Comparison of ENCODE assay signal across 34 mouse cellular contexts in the genomic region with DNA sequence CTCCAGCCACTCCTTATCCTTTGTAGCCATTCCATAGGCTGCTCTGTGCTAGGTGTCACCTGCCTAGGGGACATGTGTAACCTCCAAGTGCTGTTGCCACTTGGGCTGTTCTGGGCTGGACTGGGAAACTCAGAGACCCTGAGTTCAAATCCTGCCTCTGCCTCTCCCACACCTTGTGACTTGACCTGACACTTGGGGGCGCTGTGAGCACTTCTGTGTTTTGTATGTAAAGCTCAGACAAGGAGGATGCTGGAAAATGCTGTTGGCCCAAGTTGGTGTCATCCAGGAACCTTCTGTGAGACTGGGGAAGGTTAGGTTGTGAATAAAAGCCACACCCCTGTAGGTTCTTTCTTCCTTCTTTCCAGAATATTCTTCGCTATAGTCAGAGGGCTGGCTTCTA. TPM values are rescaled to one million over a fixed set of nuclear protein-coding genes. Genes with fewer than 3 reads are reported as not detected.
DNase-seq lines count a peak whose midpoint lies in the region; ATAC-seq and TF ChIP-seq lines count a peak whose summit lies in the region.
"Had no signal": no experiment of that assay in that cellular context is flagged by ENCODE, and none has a peak within 500 bp of the region (broad histone marks: within the 10 kb centered on the region; RNA-seq: fewer than 3 reads in every experiment).

No protein-coding gene starts in this region.

- no peak overlapping the region for H3K4me2 ChIP-seq in hindbrain, postnatal 0 days (ENCODE audit: low read depth, low read length)
- no peak overlapping the region for H3K4me2 ChIP-seq in hindbrain, embryonic 11.5 days (replicated peaks; ENCODE audit: low read depth, low read length)
- no peak overlapping the region for H3K4me2 ChIP-seq in liver, embryonic 14.5 days (ENCODE audit: low read depth)
- no peak overlapping the region for H3K4me2 ChIP-seq in liver, embryonic 12.5 days
- H3K4me2 ChIP-seq: embryonic facial prominence, embryonic 13.5 days; forebrain, embryonic 12.5 days; hindbrain, embryonic 14.5 days; limb, embryonic 13.5 days; midbrain, embryonic 11.5 days; neural tube, embryonic 13.5 days; stomach, embryonic 15.5 days had no signal

- ATAC-seq in hindbrain, postnatal 0 days = no peak
- no peak for ATAC-seq in hindbrain, embryonic 11.5 days (ENCODE audit: low FRiP score)
- no peak for ATAC-seq in liver, embryonic 14.5 days (ENCODE audit: insufficient read depth)
- ATAC-seq in liver, embryonic 12.5 days = no peak

- no peak for TF ChIP-seq EP300 in liver, embryonic 14.5 days (IDR thresholded peaks at IDR 0.05; ENCODE audit: low read depth)
- no peak for TF ChIP-seq EP300 in ES-Bruce4 (IDR thresholded peaks at IDR 0.05; ENCODE audit: insufficient read depth, low read depth, low read length)

- no peak overlapping the region for H3K27ac ChIP-seq in hindbrain, postnatal 0 days
- no peak overlapping the region for H3K27ac ChIP-seq in hindbrain, embryonic 11.5 days (ENCODE audit: low read depth, low read length)
- H3K27ac ChIP-seq in liver, embryonic 14.5 days = no peak overlapping the region
- no peak overlapping the region for H3K27ac ChIP-seq in liver, embryonic 12.5 days
- no peak overlapping the region for H3K27ac ChIP-seq in ES-Bruce4 (ENCODE audit: insufficient read depth, low read length)
- H3K27ac ChIP-seq in cortical plate, adult 2 months (ENCODE audit: insufficient read depth, low read length) = no peak overlapping the region
- H3K27ac ChIP-seq: embryonic facial prominence, embryonic 13.5 days; forebrain, embryonic 12.5 days; gastrocnemius, adult 2 months; hindbrain, embryonic 14.5 days; limb, embryonic 13.5 days; neural tube, embryonic 13.5 days; stomach, embryonic 15.5 days had no signal

- no peaks in the 10 kb centered on the region for H3K27me3 ChIP-seq in hindbrain, postnatal 0 days (ENCODE audit: insufficient read depth, low read length)
- H3K27me3 ChIP-seq in hindbrain, embryonic 11.5 days (ENCODE audit: control insufficient read depth, insufficient read depth, low read length) = peaks cover 2% of the 10 kb centered on the region; the same call in 1 of the 2 replicates
- no peaks in the 10 kb centered on the region for H3K27me3 ChIP-seq in liver, embryonic 14.5 days (ENCODE audit: control insufficient read depth, insufficient read depth, low read length)
- H3K27me3 ChIP-seq in liver, embryonic 12.5 days (replicated peaks) = peaks cover 60% of the 10 kb centered on the region
- H3K27me3 ChIP-seq in ES-Bruce4 (ENCODE audit: control insufficient read depth, insufficient read depth, low read length, poor library complexity, severe bottlenecking) = no peaks in the 10 kb centered on the region
- H3K27me3 ChIP-seq: CH12.LX; stomach, embryonic 15.5 days had no signal

- no peak for DNase-seq in hindbrain, postnatal 0 days (ENCODE audit: low spot score)
- DNase-seq in hindbrain, embryonic 11.5 days (ENCODE audit: low spot score) = no peak
- DNase-seq in liver, embryonic 14.5 days (ENCODE audit: low read depth in 3 of 3, low spot score in 3 of 3) = no peak
- no peak for DNase-seq in neural tube, embryonic 10.5 days (ENCODE audit: extremely low spot score, low spot score)
- no peak for DNase-seq in layer of hippocampus, postnatal 14 days (ENCODE audit: low spot score in 2 of 2)
- DNase-seq: adrenal gland, postnatal 14 days; cerebellum, adult 2 months; embryo, embryonic 11 days; gastrocnemius, adult 2 months; heart, postnatal 36 days; kidney, adult 11 months; layer of hippocampus, postnatal 36 days; lung, adult 18-20 months; lung, postnatal 10 days; retina, postnatal 1 day; right cerebral cortex, postnatal 4 days; thymus, postnatal 14 days had no signal

- WGBS in hindbrain, postnatal 0 days = 61% methylated on average over 2 of the region's 2 CpGs
- WGBS in hindbrain, embryonic 11.5 days = 58% methylated on average over 2 of the region's 2 CpGs
- 38% methylated on average over 2 of the region's 2 CpGs for WGBS in liver, embryonic 14.5 days (ENCODE audit: insufficient replicate concordance)
- 41% methylated on average over 2 of the region's 2 CpGs for WGBS in liver, embryonic 12.5 days (ENCODE audit: insufficient replicate concordance)

- H3K36me3 ChIP-seq in hindbrain, postnatal 0 days (ENCODE audit: insufficient read depth, low read length) = no peaks in the 10 kb centered on the region
- no peaks in the 10 kb centered on the region for H3K36me3 ChIP-seq in hindbrain, embryonic 11.5 days (ENCODE audit: control insufficient read depth, insufficient read depth, low read length)
- H3K36me3 ChIP-seq in liver, embryonic 14.5 days (replicated peaks; ENCODE audit: control insufficient read depth, insufficient read depth, low read depth) = no peaks in the 10 kb centered on the region
- no peaks in the 10 kb centered on the region for H3K36me3 ChIP-seq in liver, embryonic 12.5 days
- no peaks in the 10 kb centered on the region for H3K36me3 ChIP-seq in ES-Bruce4 (ENCODE audit: control insufficient read depth, insufficient read depth, low read length, poor library complexity, severe bottlenecking)
- H3K36me3 ChIP-seq: embryonic facial prominence, embryonic 13.5 days; forebrain, embryonic 12.5 days; limb, embryonic 13.5 days; neural tube, embryonic 13.5 days; stomach, embryonic 15.5 days had no signal

- H3K9me3 ChIP-seq in hindbrain, postnatal 0 days (ENCODE audit: low read length) = no peaks in the 10 kb centered on the region
- H3K9me3 ChIP-seq in hindbrain, embryonic 11.5 days (ENCODE audit: control insufficient read depth, low read length) = no peaks in the 10 kb centered on the region
- H3K9me3 ChIP-seq in liver, embryonic 14.5 days (ENCODE audit: control insufficient read depth, low read length) = no peaks in the 10 kb centered on the region
- no peaks in the 10 kb centered on the region for H3K9me3 ChIP-seq in liver, embryonic 12.5 days (replicated peaks)
- H3K9me3 ChIP-seq in ES-Bruce4 (replicated peaks; ENCODE audit: control insufficient read depth, insufficient read depth, low read length, poor library complexity, severe bottlenecking) = no peaks in the 10 kb centered on the region
- H3K9me3 ChIP-seq: embryonic facial prominence, embryonic 13.5 days; forebrain, embryonic 12.5 days; limb, embryonic 13.5 days; neural tube, embryonic 13.5 days; stomach, embryonic 15.5 days had no signal

- no peak for TF ChIP-seq POLR2A in ES-Bruce4 (IDR thresholded peaks at IDR 0.05; ENCODE audit: insufficient read depth, low read length)
- no peak for TF ChIP-seq POLR2A in cortical plate, adult 2 months (IDR thresholded peaks at IDR 0.05; ENCODE audit: extremely low read depth, insufficient read depth, low read length)

- H3K4me1 ChIP-seq in hindbrain, postnatal 0 days (ENCODE audit: insufficient read depth, low read length) = no peaks in the 10 kb centered on the region
- no peaks in the 10 kb centered on the region for H3K4me1 ChIP-seq in hindbrain, embryonic 11.5 days (replicated peaks; ENCODE audit: control insufficient read depth, insufficient read depth, low read length)
- no peaks in the 10 kb centered on the region for H3K4me1 ChIP-seq in liver, embryonic 14.5 days (replicated peaks; ENCODE audit: control insufficient read depth in 2 of 2, insufficient read depth in 2 of 2, low read length in 1 of 2)
- no peaks in the 10 kb centered on the region for H3K4me1 ChIP-seq in liver, embryonic 12.5 days
- H3K4me1 ChIP-seq in ES-Bruce4 (ENCODE audit: control insufficient read depth, insufficient read depth, low read length) = no peaks in the 10 kb centered on the region
- peaks cover 6% of the 10 kb centered on the region for H3K4me1 ChIP-seq in cortical plate, adult 2 months (ENCODE audit: control insufficient read depth, insufficient read depth, low read length)
- H3K4me1 ChIP-seq: embryonic facial prominence, embryonic 13.5 days; forebrain, embryonic 12.5 days; limb, embryonic 13.5 days; stomach, embryonic 15.5 days had no signal

- no peak overlapping the region for H3K9ac ChIP-seq in hindbrain, postnatal 0 days (replicated peaks; ENCODE audit: low read length)
- H3K9ac ChIP-seq in hindbrain, embryonic 11.5 days (ENCODE audit: low read depth, low read length) = no peak overlapping the region
- no peak overlapping the region for H3K9ac ChIP-seq in liver, embryonic 14.5 days (replicated peaks)
- no peak overlapping the region for H3K9ac ChIP-seq in liver, embryonic 12.5 days
- no peak overlapping the region for H3K9ac ChIP-seq in ES-Bruce4 (ENCODE audit: low read depth, poor library complexity, severe bottlenecking)
- H3K9ac ChIP-seq: embryonic facial prominence, embryonic 13.5 days; forebrain, embryonic 12.5 days; hindbrain, embryonic 14.5 days; limb, embryonic 13.5 days; neural tube, embryonic 13.5 days; stomach, embryonic 15.5 days had no signal

- 0 out of 2 replicates have a peak, but pooled peaks have one; percentile 15 for TF ChIP-seq CTCF in hindbrain, postnatal 0 days (IDR thresholded peaks at IDR 0.05; ENCODE audit: low read depth)
- 0 out of 2 replicates have a peak, but pooled peaks have one; percentile 14 for TF ChIP-seq CTCF in liver, embryonic 14.5 days (IDR thresholded peaks at IDR 0.05; ENCODE audit: low read depth)
- TF ChIP-seq CTCF in ES-Bruce4 (IDR thresholded peaks at IDR 0.05; ENCODE audit: low read depth, low read length) = peak; percentile 37
- TF ChIP-seq CTCF in cortical plate, adult 2 months (IDR thresholded peaks at IDR 0.05; ENCODE audit: extremely low read depth, insufficient read depth, low read length) = 0 out of 2 replicates have a peak, but pooled peaks have one; percentile 2

- no peak overlapping the region for H3K4me3 ChIP-seq in hindbrain, postnatal 0 days (ENCODE audit: low read length)
- H3K4me3 ChIP-seq in hindbrain, embryonic 11.5 days (ENCODE audit: low read depth, low read length) = no peak overlapping the region
- no peak overlapping the region for H3K4me3 ChIP-seq in liver, embryonic 14.5 days (ENCODE audit: insufficient read depth in 1 of 2, low read depth in 2 of 2, low read length in 2 of 2)
- no peak overlapping the region for H3K4me3 ChIP-seq in liver, embryonic 12.5 days
- no peak overlapping the region for H3K4me3 ChIP-seq in ES-Bruce4 (ENCODE audit: low read depth, low read length)
- no peak overlapping the region for H3K4me3 ChIP-seq in cortical plate, adult 2 months (ENCODE audit: insufficient read depth, low read length)
- H3K4me3 ChIP-seq: embryonic facial prominence, embryonic 13.5 days; erythroblast, embryonic 14.5 days; forebrain, embryonic 12.5 days; gastrocnemius, adult 2 months; limb, embryonic 13.5 days; neural tube, embryonic 13.5 days; stomach, embryonic 15.5 days had no signal

RNA-seq across cellular contexts. Expression of gene Rasal1, which starts 16.3 kb away (rescaled TPM):
- total RNA-seq in hindbrain, postnatal 0 days (2014; rRNA removed) = 3.9 and 8.2 TPM in 2 replicates
- 3.2 and 4.7 TPM in 2 replicates for polyA plus RNA-seq in hindbrain, postnatal 0 days (2015; fragmentation: Nextera tagmentation; extraction: Ambion mirVana)
- polyA plus RNA-seq in hindbrain, embryonic 11.5 days (2014; fragmentation: Nextera tagmentation; extraction: Ambion mirVana) = not detected in 2 replicates
- 0.10 and 0.18 TPM in 2 replicates for polyA plus RNA-seq in liver, embryonic 14.5 days (2012; rRNA removed)
- 0.17 TPM in 1 of 2 replicates, not detected in the other for polyA plus RNA-seq in liver, embryonic 14.5 days (2014; fragmentation: Nextera tagmentation; extraction: Ambion mirVana)
- polyA plus RNA-seq in liver, embryonic 12.5 days (2016; fragmentation: Nextera tagmentation; extraction: Ambion mirVana) = 0.19 and 0.20 TPM in 2 replicates
- polyA plus RNA-seq in ES-Bruce4 (2011; ENCODE audit: insufficient read depth, insufficient read length, low read depth, missing spikeins) = 2.0 and 3.5 TPM in 2 replicates
- 88.7 and 99.4 TPM in 2 replicates for polyA plus RNA-seq in cortical plate, adult 2 months (2012; rRNA removed)
- 10 to 100 TPM; 82.3 to 92.4 TPM for total RNA-seq in layer of hippocampus, postnatal 14 days (2021)
- total RNA-seq: gastrocnemius, adult 2 months; gastrocnemius, postnatal 4 days; heart, postnatal 36 days had no signal
- polyA plus RNA-seq: heart, embryonic 14.5 days; midbrain, embryonic 11.5 days had no signal

RNA-seq across cellular contexts. Expression of gene Cfap73, which starts 30.9 kb away (rescaled TPM):
- 0.21 and 0.79 TPM in 2 replicates for total RNA-seq in hindbrain, postnatal 0 days (2014; rRNA removed)
- polyA plus RNA-seq in hindbrain, postnatal 0 days (2015; fragmentation: Nextera tagmentation; extraction: Ambion mirVana) = 0.26 and 0.86 TPM in 2 replicates
- polyA plus RNA-seq in hindbrain, embryonic 11.5 days (2014; fragmentation: Nextera tagmentation; extraction: Ambion mirVana) = 0.54 and 0.82 TPM in 2 replicates
- polyA plus RNA-seq in liver, embryonic 14.5 days (2012; rRNA removed) = not detected in 2 replicates
- not detected in 2 replicates for polyA plus RNA-seq in liver, embryonic 14.5 days (2014; fragmentation: Nextera tagmentation; extraction: Ambion mirVana)
- polyA plus RNA-seq in liver, embryonic 12.5 days (2016; fragmentation: Nextera tagmentation; extraction: Ambion mirVana) = not detected in 2 replicates
- not detected in 2 replicates for polyA plus RNA-seq in ES-Bruce4 (2011; ENCODE audit: insufficient read depth, insufficient read length, low read depth, missing spikeins)
- 0.10 and 0.19 TPM in 2 replicates for polyA plus RNA-seq in cortical plate, adult 2 months (2012; rRNA removed)
- total RNA-seq in layer of hippocampus, postnatal 14 days (2021) = 1 to 10 TPM in 1 of 2 experiments, not detected in 1; 1.8 TPM
- total RNA-seq: CH12.LX; gastrocnemius, adult 2 months; gastrocnemius, postnatal 4 days; heart, adult 8-10 months; heart, postnatal 36 days; left cerebral cortex, postnatal 25 days had no signal
- polyA plus RNA-seq: embryonic facial prominence, embryonic 13.5 days; erythroblast, embryonic 14.5 days; heart, embryonic 14.5 days; kidney, embryonic 16.5 days; limb, embryonic 13.5 days; midbrain, embryonic 11.5 days; neural tube, embryonic 13.5 days; stomach, embryonic 15.5 days had no signal

RNA-seq across cellular contexts. Expression of gene Dtx1, which starts 46.8 kb away (rescaled TPM):
- 230 and 246 TPM in 2 replicates for total RNA-seq in hindbrain, postnatal 0 days (2014; rRNA removed)
- polyA plus RNA-seq in hindbrain, postnatal 0 days (2015; fragmentation: Nextera tagmentation; extraction: Ambion mirVana) = 51.4 and 52.9 TPM in 2 replicates
- 4.6 and 5.0 TPM in 2 replicates for polyA plus RNA-seq in hindbrain, embryonic 11.5 days (2014; fragmentation: Nextera tagmentation; extraction: Ambion mirVana)
- polyA plus RNA-seq in liver, embryonic 14.5 days (2012; rRNA removed) = 0.03 and 0.41 TPM in 2 replicates
- 0.05 TPM in 1 of 2 replicates, not detected in the other for polyA plus RNA-seq in liver, embryonic 14.5 days (2014; fragmentation: Nextera tagmentation; extraction: Ambion mirVana)
- polyA plus RNA-seq in liver, embryonic 12.5 days (2016; fragmentation: Nextera tagmentation; extraction: Ambion mirVana) = 0.37 and 0.67 TPM in 2 replicates
- polyA plus RNA-seq in ES-Bruce4 (2011; ENCODE audit: insufficient read depth, insufficient read length, low read depth, missing spikeins) = 19.1 and 21.0 TPM in 2 replicates
- 89.7 and 91.8 TPM in 2 replicates for polyA plus RNA-seq in cortical plate, adult 2 months (2012; rRNA removed)
- total RNA-seq in layer of hippocampus, postnatal 14 days (2021) = 10 to 100 TPM; 70.5 to 74.2 TPM
- polyA plus RNA-seq: erythroblast, embryonic 14.5 days had no signal

RNA-seq across cellular contexts. Expression of gene Ddx54, which starts 52.3 kb away (rescaled TPM):
- total RNA-seq in hindbrain, postnatal 0 days (2014; rRNA removed) = 37.3 and 40.1 TPM in 2 replicates
- polyA plus RNA-seq in hindbrain, postnatal 0 days (2015; fragmentation: Nextera tagmentation; extraction: Ambion mirVana) = 30.8 and 31.9 TPM in 2 replicates
- 25.9 and 32.4 TPM in 2 replicates for polyA plus RNA-seq in hindbrain, embryonic 11.5 days (2014; fragmentation: Nextera tagmentation; extraction: Ambion mirVana)
- 9.9 and 12.4 TPM in 2 replicates for polyA plus RNA-seq in liver, embryonic 14.5 days (2012; rRNA removed)
- 9.9 and 10.1 TPM in 2 replicates for polyA plus RNA-seq in liver, embryonic 14.5 days (2014; fragmentation: Nextera tagmentation; extraction: Ambion mirVana)
- 35.0 and 36.3 TPM in 2 replicates for polyA plus RNA-seq in liver, embryonic 12.5 days (2016; fragmentation: Nextera tagmentation; extraction: Ambion mirVana)
- 49.7 and 49.9 TPM in 2 replicates for polyA plus RNA-seq in ES-Bruce4 (2011; ENCODE audit: insufficient read depth, insufficient read length, low read depth, missing spikeins)
- 30.3 and 31.0 TPM in 2 replicates for polyA plus RNA-seq in cortical plate, adult 2 months (2012; rRNA removed)
- total RNA-seq in layer of hippocampus, postnatal 14 days (2021) = 10 to 100 TPM; 41.7 to 44.4 TPM

RNA-seq across cellular contexts. Expression of gene Rita1, which starts 52.5 kb away (rescaled TPM):
- total RNA-seq in hindbrain, postnatal 0 days (2014; rRNA removed) = 38.0 and 38.6 TPM in 2 replicates
- 30.1 and 30.4 TPM in 2 replicates for polyA plus RNA-seq in hindbrain, postnatal 0 days (2015; fragmentation: Nextera tagmentation; extraction: Ambion mirVana)
- 9.3 and 10.5 TPM in 2 replicates for polyA plus RNA-seq in hindbrain, embryonic 11.5 days (2014; fragmentation: Nextera tagmentation; extraction: Ambion mirVana)
- 5.2 and 5.9 TPM in 2 replicates for polyA plus RNA-seq in liver, embryonic 14.5 days (2012; rRNA removed)
- 2.1 and 2.8 TPM in 2 replicates for polyA plus RNA-seq in liver, embryonic 14.5 days (2014; fragmentation: Nextera tagmentation; extraction: Ambion mirVana)
- 7.3 and 8.4 TPM in 2 replicates for polyA plus RNA-seq in liver, embryonic 12.5 days (2016; fragmentation: Nextera tagmentation; extraction: Ambion mirVana)
- 13.0 and 13.1 TPM in 2 replicates for polyA plus RNA-seq in ES-Bruce4 (2011; ENCODE audit: insufficient read depth, insufficient read length, low read depth, missing spikeins)
- polyA plus RNA-seq in cortical plate, adult 2 months (2012; rRNA removed) = 39.6 and 40.8 TPM in 2 replicates
- total RNA-seq in layer of hippocampus, postnatal 14 days (2021) = 10 to 100 TPM; 24.8 to 26.8 TPM

Comparison
In these comparisons a context has a peak if more than half of its experiments do, and no peak if none do; other contexts are left out.
1. RNA of gene Rasal1, which starts 16.3 kb away (polyA plus RNA-seq): 88.7 to 99.4 TPM in cortical plate, adult 2 months; 3.2 to 4.7 TPM in hindbrain, postnatal 0 days, 2.0 to 3.5 TPM in ES-Bruce4, 0.19 to 0.20 TPM in liver, embryonic 12.5 days, 0.10 to 0.18 TPM in liver, embryonic 14.5 days and not detected in hindbrain, embryonic 11.5 days; every median in the first group is over 10 times any median in the second.
2. Peak in every context shown above with its lines, with median percentiles within 50 percentile points of each other: CTCF ChIP-seq.